Mouse (Mus musculus) neural tube, embryonic 15.5 days (tissue): Measurements from ENCODE around the gene Gpr83. TPM values are rescaled to one million over a fixed set of nuclear protein-coding genes. Genes with fewer than 3 reads are reported as not detected.
"Not testable (repeated sequence)": the region's sequence is repeated elsewhere in the genome, so short reads cannot be mapped to it uniquely, and the experiment has no call there.

Experiments
- ATAC-seq: fragments of 200-750 bp; cut with Nextera tagmentation; 2 replicates; pipeline ENCODE4 v1.8.0; 2017; ENCODE audit warnings: mild to moderate bottlenecking, moderate TSS enrichment, moderate library complexity; ENCODE audit not compliant: low FRiP score
- H3K27ac ChIP-seq: fragments of 300-500 bp; sonication (generic); replicated peaks from 2 replicates; pipeline ENCODE4 v1.5.1; 2015; ENCODE audit warnings: mild to moderate bottlenecking, inconsistent platforms
- H3K27me3 ChIP-seq: fragments of 300-500 bp; sonication (generic); replicated peaks from 2 replicates; pipeline ENCODE4 v1.6.1; 2015; ENCODE audit warnings: inconsistent platforms
- H3K36me3 ChIP-seq: fragments of 300-500 bp; sonication (generic); 2 replicates; pipeline ENCODE4 v1.6.1; 2015; ENCODE audit warnings: inconsistent platforms
- H3K4me1 ChIP-seq: fragments of 300-500 bp; sonication (generic); 2 replicates; pipeline ENCODE4 v1.6.1; 2015; ENCODE audit warnings: inconsistent platforms
- H3K4me2 ChIP-seq: fragments of 300-500 bp; sonication (generic); 2 replicates; pipeline ENCODE4 v1.6.1; 2015; ENCODE audit warnings: inconsistent platforms, mild to moderate bottlenecking, moderate library complexity
- H3K4me3 ChIP-seq: fragments of 300-500 bp; sonication (generic); replicated peaks from 2 replicates; pipeline ENCODE4 v1.5.1; 2015; ENCODE audit warnings: mild to moderate bottlenecking, inconsistent platforms
- H3K9ac ChIP-seq: fragments of 300-500 bp; sonication (generic); replicated peaks from 2 replicates; pipeline ENCODE4 v1.6.1; 2015; ENCODE audit warnings: mild to moderate bottlenecking, inconsistent platforms
- H3K9me3 ChIP-seq: fragments of 300-500 bp; sonication (generic); replicated peaks from 2 replicates; pipeline ENCODE4 v1.6.1; 2016; ENCODE audit warnings: inconsistent platforms
- WGBS: fragments of 180-500 bp; shearing (Covaris S2); methylation state at CpG from one replicate; pipeline ENCODE4 v1.1.7; 2015; ENCODE audit warnings: mixed read lengths; 5-methylcytosine and 5-hydroxymethylcytosine counted together
- polyA plus RNA-seq: library from polyadenylated mRNA; unstranded; fragments of >200 nt; fragmentation: Nextera tagmentation; extraction: Ambion mirVana; gene quantifications from 2 replicates; pipeline ENCODE4 v1.2.1, GENCODE M21; 2015

The Gpr83 gene
- polyA plus RNA-seq, 1 experiment from 2014 or later = 1.1 TPM

DNA sequence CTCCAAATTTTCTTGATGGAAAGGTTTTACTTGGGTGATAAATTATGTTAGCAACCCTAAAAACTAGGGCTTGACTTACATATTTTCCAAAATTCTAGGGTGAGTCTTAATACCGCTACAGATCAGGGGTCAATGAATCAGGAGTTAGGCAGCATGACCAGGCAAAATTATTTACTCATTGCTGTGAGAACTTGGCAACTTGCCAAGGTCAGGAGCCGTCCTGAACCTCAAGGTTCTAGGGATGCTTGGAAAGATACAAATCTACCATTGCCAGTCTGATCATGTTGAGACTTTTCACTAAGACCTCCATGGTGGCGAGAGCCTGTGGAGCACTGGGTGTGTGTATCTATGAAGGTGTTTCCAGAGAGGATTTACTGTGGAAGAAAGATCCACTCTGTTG is 11.5 kb downstream of the Gpr83 start:
- ATAC-seq = no peak
- no peaks in the 10 kb centered on the region for H3K9me3 ChIP-seq
- H3K27me3 ChIP-seq = no peaks in the 10 kb centered on the region
- H3K4me2 ChIP-seq = no peak overlapping the region
- no peak overlapping the region for H3K27ac ChIP-seq
- H3K4me3 ChIP-seq = no peak overlapping the region
- H3K36me3 ChIP-seq = no peaks in the 10 kb centered on the region
- peaks cover 13% of the 10 kb centered on the region for H3K4me1 ChIP-seq
- WGBS = 60% methylated on average over 3 of the region's 3 CpGs
- no peak overlapping the region for H3K9ac ChIP-seq

GRCm38 (mm10) chr9:14872181-14872930 is 12.3 kb downstream of the Gpr83 start:
- H3K27me3 ChIP-seq = no peaks in the 10 kb centered on the region
- peaks cover 13% of the 10 kb centered on the region for H3K4me1 ChIP-seq
- ATAC-seq = peak; percentile 83
- H3K9me3 ChIP-seq = no peaks in the 10 kb centered on the region
- WGBS = 19% methylated on average over 17 of the region's 17 CpGs
- H3K36me3 ChIP-seq = no peaks in the 10 kb centered on the region
- no peak overlapping the region for H3K27ac ChIP-seq
- no peak overlapping the region for H3K9ac ChIP-seq
- no peak overlapping the region for H3K4me3 ChIP-seq
- peak overlapping the region; percentile 23 for H3K4me2 ChIP-seq

GRCm38 (mm10) chr9:14875743-14876507 is 15.9 kb downstream of the Gpr83 start:
- no peaks in the 10 kb centered on the region for H3K36me3 ChIP-seq
- no peak overlapping the region for H3K9ac ChIP-seq
- WGBS = 82% methylated on average over 5 of the region's 5 CpGs
- H3K9me3 ChIP-seq = no peaks in the 10 kb centered on the region
- peaks cover 13% of the 10 kb centered on the region for H3K4me1 ChIP-seq
- no peak overlapping the region for H3K27ac ChIP-seq
- no peaks in the 10 kb centered on the region for H3K27me3 ChIP-seq
- H3K4me3 ChIP-seq = no peak overlapping the region
- no peak for ATAC-seq
- no peak overlapping the region for H3K4me2 ChIP-seq

DNA sequence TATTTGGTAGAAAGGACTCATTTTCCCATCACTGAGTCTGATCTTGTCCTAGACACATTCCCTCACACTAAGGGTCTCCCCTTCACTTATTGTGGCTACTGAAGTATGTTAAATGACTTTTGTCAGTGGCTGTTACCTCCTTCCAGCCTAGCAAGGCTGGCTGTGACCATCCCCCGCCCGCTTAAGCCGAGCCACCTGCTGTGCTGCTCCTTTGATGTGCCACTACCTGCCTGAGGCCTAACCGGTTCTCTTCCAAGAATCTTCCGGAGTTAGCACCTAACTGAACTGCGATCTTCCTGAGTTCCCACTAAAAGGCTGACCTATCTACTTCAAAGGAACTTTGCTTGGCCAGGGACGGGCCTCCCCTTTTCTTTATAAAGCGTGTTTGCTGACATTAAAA is 16.6 kb downstream of the Gpr83 start:
- not testable (repeated sequence) for H3K4me3 ChIP-seq, ATAC-seq, H3K9ac ChIP-seq, H3K36me3 ChIP-seq, H3K9me3 ChIP-seq, H3K27me3 ChIP-seq, H3K4me2 ChIP-seq, H3K27ac ChIP-seq
- peaks cover 13% of the 10 kb centered on the region for H3K4me1 ChIP-seq
- 30% methylated on average over 8 of the region's 8 CpGs for WGBS

GRCm38 (mm10) chr9:14884641-14885040 is 24.6 kb downstream of the Gpr83 start:
- WGBS = 75% methylated on average over 4 of the region's 4 CpGs
- H3K9ac ChIP-seq = no peak overlapping the region
- no peaks in the 10 kb centered on the region for H3K27me3 ChIP-seq
- H3K4me1 ChIP-seq = no peaks in the 10 kb centered on the region
- no peaks in the 10 kb centered on the region for H3K36me3 ChIP-seq
- H3K4me3 ChIP-seq = no peak overlapping the region
- H3K4me2 ChIP-seq = no peak overlapping the region
- H3K9me3 ChIP-seq = no peaks in the 10 kb centered on the region
- no peak overlapping the region for H3K27ac ChIP-seq
- ATAC-seq = no peak

DNA sequence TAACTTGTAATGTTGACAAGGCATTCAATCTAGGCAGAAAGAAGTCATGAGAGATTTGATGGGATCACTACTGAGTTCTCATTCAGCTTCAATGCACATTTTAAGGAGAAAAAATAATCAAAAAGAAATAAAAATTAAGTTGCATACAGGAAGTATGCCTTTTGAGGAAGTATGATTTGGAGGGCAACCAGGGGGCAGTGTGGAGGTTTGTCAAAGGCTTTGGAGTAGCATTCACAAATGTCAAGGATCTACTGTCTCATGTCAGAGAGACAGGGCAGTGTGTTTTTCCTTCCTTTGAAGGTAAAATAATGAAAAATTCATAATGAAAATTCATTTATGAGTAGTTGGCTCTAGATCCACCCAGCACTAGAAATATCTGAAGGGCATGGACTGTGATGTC is 25.1 kb downstream of the Gpr83 start:
- H3K4me3 ChIP-seq = no peak overlapping the region
- H3K4me2 ChIP-seq = no peak overlapping the region
- no peaks in the 10 kb centered on the region for H3K9me3 ChIP-seq
- H3K36me3 ChIP-seq = no peaks in the 10 kb centered on the region
- ATAC-seq = no peak
- H3K4me1 ChIP-seq = no peaks in the 10 kb centered on the region
- no peak overlapping the region for H3K9ac ChIP-seq
- no peaks in the 10 kb centered on the region for H3K27me3 ChIP-seq
- H3K27ac ChIP-seq = no peak overlapping the region

DNA sequence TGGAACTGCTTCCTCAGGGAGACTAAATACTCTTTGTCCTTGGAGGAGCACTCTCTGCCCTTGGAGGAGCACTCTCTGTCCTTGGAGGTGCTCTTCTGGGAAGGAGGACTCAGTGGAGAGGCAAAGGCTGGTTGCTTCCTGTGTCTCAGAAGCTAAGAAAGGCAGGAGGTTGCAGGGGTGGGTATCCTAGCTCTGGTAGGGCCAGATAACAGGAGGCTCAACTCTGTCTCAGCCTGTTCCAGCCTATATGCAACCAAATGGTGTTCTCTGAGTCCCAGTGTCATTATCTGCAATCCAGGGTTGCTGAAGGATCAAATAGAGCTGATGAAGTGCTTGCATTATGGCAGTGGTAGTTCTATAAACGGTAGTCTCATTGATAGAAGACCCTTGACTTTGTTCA is 25.9 kb downstream of the Gpr83 start:
- Histone ChIP-seq H3K27me3 (no peaks in the 10 kb centered on the region), H3K27ac (no peak overlapping the region), H3K36me3 (no peaks in the 10 kb centered on the region), H3K9ac (no peak overlapping the region), H3K9me3 (no peaks in the 10 kb centered on the region), H3K4me3 (no peak overlapping the region), H3K4me2 (no peak overlapping the region), H3K4me1 (no peaks in the 10 kb centered on the region)
- 82% methylated on average over 1 of the region's 1 CpGs for WGBS
- no peak for ATAC-seq

DNA sequence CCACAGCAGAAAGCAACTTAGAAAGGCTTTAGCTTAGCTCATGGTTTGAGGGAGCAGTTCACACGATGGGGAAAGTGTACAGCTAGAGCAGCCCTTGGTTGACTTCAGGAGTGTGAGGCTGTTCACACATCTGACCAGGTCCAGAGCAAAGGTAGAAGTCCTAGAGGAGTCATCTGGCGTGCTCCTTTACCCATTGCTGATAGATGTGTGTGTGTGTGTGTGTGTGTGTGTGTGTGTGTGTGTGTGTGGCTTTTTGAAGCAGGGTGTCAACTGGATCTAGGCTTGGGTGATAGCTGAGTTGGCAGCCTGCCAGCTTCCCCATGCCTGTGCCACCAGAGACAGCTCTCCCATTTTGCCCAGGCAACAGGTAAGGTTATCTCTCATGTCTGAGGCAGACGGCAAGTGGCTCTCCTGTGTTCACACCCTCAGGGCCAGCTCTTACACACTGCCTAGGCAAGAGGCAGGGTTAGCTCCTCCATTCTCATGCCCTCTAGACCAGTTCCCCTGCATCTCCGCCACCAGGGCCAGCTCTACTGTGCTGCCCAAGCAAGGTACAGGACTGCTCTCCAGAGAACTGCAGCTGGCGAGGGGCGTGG is 27.9 kb downstream of the Gpr83 start:
- no peak overlapping the region for H3K9ac ChIP-seq
- no peaks in the 10 kb centered on the region for H3K36me3 ChIP-seq
- H3K27ac ChIP-seq = no peak overlapping the region
- no peak overlapping the region for H3K4me3 ChIP-seq
- H3K27me3 ChIP-seq = no peaks in the 10 kb centered on the region
- H3K9me3 ChIP-seq = no peaks in the 10 kb centered on the region
- ATAC-seq = no peak
- 91% methylated on average over 6 of the region's 6 CpGs for WGBS
- no peak overlapping the region for H3K4me2 ChIP-seq
- H3K4me1 ChIP-seq = no peaks in the 10 kb centered on the region

- peak; percentile 45; the same call in 1 of the 2 replicates for ATAC-seq
- Histone ChIP-seq H3K9me3 (no peaks in the 10 kb centered on the region), H3K4me1 (no peaks in the 10 kb centered on the region), H3K27ac (no peak overlapping the region), H3K9ac (no peak overlapping the region), H3K36me3 (no peaks in the 10 kb centered on the region), H3K4me2 (no peak overlapping the region), H3K4me3 (no peak overlapping the region), H3K27me3 (no peaks in the 10 kb centered on the region)
- 60% methylated on average over 6 of the region's 6 CpGs for WGBS
These were observed 28.7 kb downstream of the Gpr83 start for GRCm38 (mm10) chr9:14888671-14889070.

DNA sequence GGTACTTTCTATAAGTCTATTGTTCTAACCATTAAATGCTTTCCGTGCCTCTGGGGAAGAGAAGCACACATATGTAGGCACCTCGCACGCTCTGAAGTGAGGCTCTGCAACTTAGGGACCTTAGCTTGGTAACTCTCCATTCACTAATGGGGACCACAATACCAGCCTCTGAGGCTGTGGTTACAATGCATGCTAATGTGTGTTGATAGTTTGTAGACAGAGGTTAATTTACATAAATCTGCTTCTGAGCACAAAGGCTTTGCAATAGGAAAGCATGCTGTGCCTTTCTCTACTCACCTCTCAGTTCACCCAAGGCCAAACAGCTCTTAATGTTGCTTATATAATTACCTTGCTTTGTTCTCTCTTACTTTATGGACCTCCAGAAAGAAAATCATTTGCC is 30.7 kb downstream of the Gpr83 start:
- Histone ChIP-seq H3K36me3 (no peaks in the 10 kb centered on the region), H3K4me1 (peaks cover 4% of the 10 kb centered on the region), H3K9me3 (no peaks in the 10 kb centered on the region), H3K9ac (no peak overlapping the region), H3K27ac (no peak overlapping the region), H3K4me2 (no peak overlapping the region), H3K4me3 (no peak overlapping the region), H3K27me3 (no peaks in the 10 kb centered on the region)
- ATAC-seq = no peak
- 41% methylated on average over 3 of the region's 3 CpGs for WGBS

- no peak overlapping the region for H3K9ac ChIP-seq
- H3K27ac ChIP-seq = no peak overlapping the region
- no peaks in the 10 kb centered on the region for H3K9me3 ChIP-seq
- no peaks in the 10 kb centered on the region for H3K27me3 ChIP-seq
- 66% methylated on average over 5 of the region's 5 CpGs for WGBS
- no peak for ATAC-seq
- no peak overlapping the region for H3K4me3 ChIP-seq
- no peak overlapping the region for H3K4me2 ChIP-seq
- no peaks in the 10 kb centered on the region for H3K36me3 ChIP-seq
- peaks cover 9% of the 10 kb centered on the region for H3K4me1 ChIP-seq
These were observed 31.9 kb downstream of the Gpr83 start for GRCm38 (mm10) chr9:14891891-14892290.

GRCm38 (mm10) chr9:14893388-14893787 is 33.4 kb downstream of the Gpr83 start:
- no peaks in the 10 kb centered on the region for H3K9me3 ChIP-seq
- peaks cover 15% of the 10 kb centered on the region for H3K4me1 ChIP-seq
- WGBS = 90% methylated on average over 9 of the region's 9 CpGs
- H3K36me3 ChIP-seq = no peaks in the 10 kb centered on the region
- no peak for ATAC-seq
- H3K4me2 ChIP-seq = no peak overlapping the region
- H3K9ac ChIP-seq = no peak overlapping the region
- no peak overlapping the region for H3K27ac ChIP-seq
- no peak overlapping the region for H3K4me3 ChIP-seq
- no peaks in the 10 kb centered on the region for H3K27me3 ChIP-seq
